Mouse (Mus musculus) CH12.LX (cell line): ENCODE results near the gene Tinagl1.

Experiments used
- EP300 ChIP-seq: IDR thresholded peaks from 2 replicates; pipeline ENCODE4 v1.6.1; 2011; ENCODE audit warnings: low read length, improper control_type of control experiment
- POLR2A ChIP-seq: IDR thresholded peaks from 2 replicates; pipeline ENCODE4 v1.6.1; 2011; ENCODE audit warnings: low read depth, mild to moderate bottlenecking, improper control_type of control experiment, low read length

DNA sequence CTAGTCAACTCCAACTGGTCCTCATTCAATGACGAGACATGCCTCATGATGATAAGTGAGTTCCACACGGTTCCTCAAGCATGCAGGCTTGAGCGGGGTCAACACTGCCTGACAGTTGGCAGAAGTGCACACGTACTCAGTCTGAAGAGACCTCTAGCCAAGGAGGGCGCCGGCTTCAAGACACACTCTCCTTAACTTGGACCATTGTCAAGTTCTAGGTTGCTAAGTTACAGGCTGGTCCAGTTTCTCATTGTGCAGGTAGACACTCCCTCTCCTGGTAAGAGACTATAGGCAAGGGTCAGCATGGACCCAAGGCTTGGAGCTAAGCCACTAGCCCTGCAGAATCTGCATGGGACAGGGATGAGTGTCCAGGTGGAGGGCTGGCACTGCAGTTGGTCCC lies 49.8 kb downstream of the Tinagl1 start:
- TF ChIP-seq EP300 (no peak), POLR2A (no peak)
